Mouse (Mus musculus) urinary bladder, adult 2 months (tissue): ENCODE measurements around the gene Taf13. TPM values are rescaled to one million over a fixed set of nuclear protein-coding genes. Genes with fewer than 3 reads are reported as not detected.
"Not testable (repeated sequence)": the region's sequence is repeated elsewhere in the genome, so short reads cannot be mapped to it uniquely, and the experiment has no call there.

Source experiments
- DNase-seq: peaks from one replicate; pipeline ENCODE4 v3.0.0; 2022; ENCODE audit warnings: low spot score
- polyA plus RNA-seq: library from polyadenylated mRNA; depleted of rRNA; stranded (reverse); fragments of >200 nt; gene quantifications from 2 replicates; pipeline ENCODE4 v1.2.3, GENCODE M21; 2012; rRNA removed

Gene Taf13
- polyA plus RNA-seq = 30.7 and 31.1 TPM in 2 replicates

DNA sequence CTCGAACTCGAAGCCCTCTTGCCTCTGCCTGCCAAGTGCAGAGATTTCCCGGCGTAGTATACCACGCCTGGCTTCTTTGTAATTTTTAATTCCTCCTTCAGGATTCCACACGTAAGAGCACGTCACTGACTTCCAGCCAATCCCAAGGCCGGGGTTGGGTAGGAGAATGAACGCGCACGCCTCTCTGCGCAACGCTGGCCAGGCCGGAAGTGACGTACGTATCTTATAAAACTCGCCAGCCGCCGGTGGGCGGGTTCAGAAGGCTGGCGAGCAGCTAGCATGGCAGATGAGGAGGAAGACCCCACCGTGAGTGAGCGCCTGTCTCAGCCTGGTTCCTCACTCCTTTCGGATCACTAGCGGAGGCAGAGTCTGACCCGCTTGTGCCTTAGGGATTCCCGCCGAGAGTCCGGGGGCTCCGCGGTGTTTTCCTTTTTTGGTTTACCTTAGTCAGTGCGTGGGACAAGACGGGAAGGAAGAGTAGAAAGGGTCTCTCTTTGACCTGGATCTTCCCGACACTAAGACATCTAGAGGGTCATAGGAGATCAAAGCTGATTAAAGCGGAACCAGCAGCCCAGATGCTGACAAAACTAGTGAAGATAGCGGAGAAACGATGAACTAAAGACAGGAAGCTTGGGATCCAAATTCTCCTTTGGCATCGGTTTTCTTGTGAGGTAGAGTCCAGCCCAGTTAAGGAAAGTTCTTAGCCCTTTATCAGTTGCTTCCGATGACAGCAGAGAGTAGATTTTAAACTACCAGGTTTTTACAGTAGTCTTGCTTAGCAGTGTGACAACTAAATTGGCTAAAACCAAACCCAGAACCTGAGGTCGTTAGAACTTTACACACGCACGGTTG, at the start of gene Taf13:
Gene Taf13 (plus strand): TSS at position 256 of the 852 bp plus-strand sequence.
- peak; percentile 96 for DNase-seq

DNA sequence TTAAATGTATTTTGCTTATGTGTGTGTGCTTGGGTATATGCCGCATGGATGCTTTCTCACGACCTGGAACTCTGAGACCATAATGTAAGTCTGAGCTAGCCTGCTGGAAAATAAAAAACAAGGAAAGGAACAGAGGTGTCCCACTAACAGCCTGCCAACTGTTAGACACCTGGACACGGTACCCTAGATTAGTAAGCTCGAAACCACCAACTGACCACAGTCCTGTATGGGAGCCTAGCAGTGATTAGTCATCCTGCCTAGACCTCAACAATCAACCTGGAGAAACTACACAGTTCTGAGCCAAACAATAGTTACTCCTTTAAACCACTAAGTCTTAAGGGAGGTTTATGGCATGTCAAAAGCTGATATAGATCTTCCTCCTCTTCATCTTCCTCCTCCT, 48.1 kb upstream of the Taf13 start:
- DNase-seq = no peak

DNA sequence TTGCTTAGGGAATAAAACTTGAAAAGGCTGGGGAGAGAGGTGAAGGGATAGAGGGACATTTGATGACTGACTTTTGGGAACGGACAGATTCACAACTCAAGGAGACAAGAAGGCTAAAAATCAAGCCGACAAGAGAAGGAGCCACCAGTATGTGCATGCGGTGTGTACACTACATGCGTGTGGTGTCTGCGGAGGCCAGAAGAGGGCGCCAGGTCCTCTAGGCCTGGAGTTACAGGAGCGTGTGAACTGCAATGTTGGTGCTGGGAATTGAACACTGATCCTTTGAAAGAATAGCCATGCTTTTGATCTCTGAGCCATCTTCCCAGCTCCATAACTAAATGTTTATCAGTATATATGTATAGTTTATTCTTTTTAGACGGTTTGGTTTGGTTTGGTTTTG, 43.0 kb upstream of the Taf13 start:
- DNase-seq = no peak

DNA sequence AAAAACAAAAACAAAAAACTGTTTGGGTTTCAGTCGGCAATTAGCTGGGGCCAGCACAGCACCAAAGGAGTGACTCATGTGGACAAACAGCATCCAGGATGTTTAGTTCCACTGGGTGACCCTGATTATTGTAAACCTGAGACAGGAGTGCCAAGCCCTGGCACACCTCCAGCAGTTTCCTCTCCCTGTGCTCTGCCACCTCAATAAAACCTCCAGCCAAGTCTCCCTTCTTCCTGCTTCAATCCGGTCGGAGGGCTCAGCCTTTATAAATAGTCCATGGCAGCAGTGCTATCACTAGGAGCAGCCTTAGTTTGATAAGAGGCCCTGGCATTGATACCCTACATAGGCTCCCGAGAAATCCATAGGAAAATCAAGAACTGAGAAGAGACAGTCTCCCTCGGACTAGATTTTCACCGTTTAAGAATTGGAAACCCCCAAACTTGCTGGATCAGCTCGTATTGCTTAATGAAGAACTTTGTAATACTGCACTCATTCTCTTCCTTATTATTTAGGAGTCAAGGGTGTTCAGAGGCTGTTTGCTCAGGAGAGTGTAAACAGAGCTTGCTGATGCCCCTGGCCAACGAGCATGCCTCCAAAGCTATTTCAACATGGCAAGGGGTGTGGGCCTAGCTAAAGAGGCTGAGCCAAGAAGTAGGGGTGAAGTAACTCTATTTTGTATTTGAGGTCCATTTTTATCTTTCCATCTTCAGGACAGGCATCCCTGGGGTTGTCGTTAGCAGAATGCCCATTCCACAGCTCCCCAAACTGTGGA, 38.2 kb upstream of the Taf13 start:
- DNase-seq = no peak

DNA sequence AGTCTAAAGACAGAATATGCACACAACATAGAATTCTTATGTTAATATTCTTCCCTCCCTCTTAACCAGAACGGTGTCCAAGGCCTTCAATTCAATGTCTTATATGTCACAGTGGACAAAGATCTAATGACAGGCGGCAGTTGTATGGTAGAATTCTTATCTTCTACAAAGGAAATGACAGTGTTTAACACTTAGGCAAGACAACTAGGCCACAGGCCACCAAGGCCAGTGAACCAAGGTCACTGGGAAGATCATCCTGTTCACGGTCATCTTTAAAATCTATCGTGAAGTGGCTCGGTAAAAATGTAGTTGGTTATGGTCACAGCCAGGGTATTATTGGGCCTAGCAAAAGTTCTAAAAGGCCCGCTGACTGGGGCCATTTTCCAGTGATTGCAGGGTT, 37.5 kb upstream of the Taf13 start, which contains the start of gene 1700013F07Rik:
Gene 1700013F07Rik (plus strand): TSS at position 200 of the 400 bp plus-strand sequence.
- DNase-seq = no peak

DNA sequence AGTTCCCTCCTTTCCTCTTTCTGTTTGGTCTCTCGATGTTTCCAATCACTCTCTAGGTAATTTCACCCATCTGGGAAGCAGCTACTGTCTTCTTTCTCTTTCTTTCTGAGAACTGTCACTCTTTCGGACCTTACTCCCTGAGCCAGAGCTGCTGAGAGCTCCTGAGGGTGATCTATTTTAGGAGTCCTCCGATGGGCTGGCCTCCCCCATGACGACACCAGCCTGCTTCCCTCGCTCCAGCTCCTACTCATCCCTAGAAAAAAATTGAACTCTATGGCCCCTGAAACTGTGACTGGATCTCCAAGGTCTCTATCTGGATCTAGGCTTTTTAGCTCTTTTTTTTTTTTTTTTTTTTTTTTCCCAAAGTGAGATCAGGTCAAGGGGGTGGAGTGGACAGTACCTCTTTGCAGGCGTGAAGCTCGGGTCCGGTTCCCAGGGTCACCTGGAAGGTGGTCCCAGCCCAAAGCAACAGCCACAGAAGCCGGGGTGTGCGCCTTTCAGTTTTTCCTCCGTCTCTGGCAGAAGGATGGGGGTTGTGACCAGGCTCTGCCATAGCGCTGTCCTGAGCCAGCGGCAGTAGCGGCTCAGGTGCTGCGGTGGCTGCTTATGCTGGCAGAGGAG, 35.5 kb upstream of the Taf13 start:
- no peak for DNase-seq

DNA sequence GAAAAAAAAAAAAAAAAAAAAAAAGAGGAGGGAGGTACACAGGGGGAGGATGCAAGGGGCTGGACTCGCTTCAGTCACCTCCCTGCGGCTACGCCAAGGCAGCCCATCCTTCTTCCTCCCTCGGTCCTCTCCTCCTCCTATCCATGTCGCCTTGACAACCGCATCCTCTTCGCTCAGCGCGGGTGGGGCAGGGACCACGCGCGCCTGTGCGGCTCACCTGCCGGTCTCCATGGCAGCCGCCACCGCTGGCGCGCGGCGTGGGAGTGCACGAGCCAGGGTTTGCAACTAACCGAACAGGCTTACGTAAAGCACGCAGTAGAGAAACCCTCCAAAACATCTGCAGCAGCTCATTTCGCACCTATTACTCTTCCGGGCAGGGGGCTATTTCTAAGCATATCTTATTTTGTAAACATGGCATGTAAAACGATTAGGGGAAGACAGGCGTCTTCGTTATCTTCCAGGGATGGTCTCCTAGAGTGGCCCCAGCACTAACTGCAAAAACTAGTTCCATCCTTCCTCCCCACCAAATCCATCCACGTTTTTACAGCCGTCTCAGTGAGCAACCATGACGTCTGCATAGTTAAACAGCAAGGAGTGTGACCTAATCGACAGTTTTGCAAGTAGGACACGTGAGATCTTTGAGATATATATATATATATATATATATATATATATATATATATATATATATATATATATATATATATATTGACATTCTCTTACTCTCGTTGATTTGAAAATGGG, 34.8 kb upstream of the Taf13 start, which contains the start of gene 5330417C22Rik:
Gene 5330417C22Rik (minus strand): TSS at position 20 of the 744 bp plus-strand sequence.
- peak; percentile 28 for DNase-seq

DNA sequence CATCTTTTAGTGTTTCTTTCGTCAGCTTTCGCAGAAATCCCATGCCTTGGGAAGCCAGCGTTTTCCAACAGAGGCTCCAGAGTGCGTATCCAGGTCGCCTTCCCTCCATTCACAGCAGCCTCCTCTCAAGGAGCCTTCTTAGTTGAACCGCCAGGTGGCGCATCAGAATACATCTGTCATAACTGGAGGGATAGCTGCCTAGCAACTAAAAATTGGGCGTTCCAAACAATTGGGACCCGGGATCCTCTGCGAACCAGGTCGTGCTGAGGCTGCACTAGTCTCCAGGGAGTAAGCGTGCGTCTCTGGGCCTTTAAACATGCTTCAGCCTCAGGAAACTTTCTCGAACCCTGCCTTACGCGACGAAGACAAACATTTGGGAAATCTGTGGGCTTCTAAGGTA, 34.2 kb upstream of the Taf13 start:
- peak; percentile 51 for DNase-seq

DNA sequence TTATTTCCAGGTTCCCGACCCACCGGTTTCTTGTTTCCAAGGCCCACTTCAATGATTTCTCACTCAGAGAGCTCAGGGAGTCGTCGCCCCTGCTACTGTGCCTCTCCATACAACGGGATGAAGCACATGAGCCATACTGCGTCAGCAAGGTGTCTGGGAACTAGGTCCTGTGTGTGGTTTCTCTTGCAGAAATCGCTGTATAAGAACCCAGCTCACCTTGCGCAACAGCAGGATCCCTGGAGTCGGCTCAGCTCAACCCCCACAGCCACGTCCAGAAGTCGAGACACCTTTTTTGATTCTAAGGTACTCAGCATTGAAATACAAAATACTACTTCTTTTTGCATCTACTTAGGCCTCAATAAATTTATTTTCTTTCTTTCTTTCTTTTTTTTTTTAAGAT, 29.2 kb upstream of the Taf13 start:
- no peak for DNase-seq

DNA sequence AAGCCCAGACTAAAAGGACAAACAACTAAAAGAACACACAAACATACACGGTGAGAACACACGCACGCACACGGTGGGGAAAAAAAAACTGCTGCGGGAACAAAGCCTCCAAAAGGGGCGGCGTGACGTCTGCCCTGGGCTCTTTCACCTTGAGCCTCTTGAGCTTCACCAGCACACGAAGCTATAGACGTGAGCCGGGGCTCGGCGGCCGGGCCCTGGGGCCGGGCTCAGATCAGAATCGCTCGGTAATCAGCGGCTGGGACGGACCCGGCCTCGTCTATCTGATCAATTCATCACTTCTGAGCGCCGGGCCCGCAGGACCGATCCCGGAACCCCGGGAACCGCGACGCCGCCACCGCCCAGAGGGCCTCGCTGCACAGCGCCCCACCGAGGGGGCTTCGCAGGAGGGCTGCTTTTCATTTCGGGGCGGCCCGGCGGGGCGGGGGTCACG, 17.4 kb upstream of the Taf13 start:
- no peak for DNase-seq

DNA sequence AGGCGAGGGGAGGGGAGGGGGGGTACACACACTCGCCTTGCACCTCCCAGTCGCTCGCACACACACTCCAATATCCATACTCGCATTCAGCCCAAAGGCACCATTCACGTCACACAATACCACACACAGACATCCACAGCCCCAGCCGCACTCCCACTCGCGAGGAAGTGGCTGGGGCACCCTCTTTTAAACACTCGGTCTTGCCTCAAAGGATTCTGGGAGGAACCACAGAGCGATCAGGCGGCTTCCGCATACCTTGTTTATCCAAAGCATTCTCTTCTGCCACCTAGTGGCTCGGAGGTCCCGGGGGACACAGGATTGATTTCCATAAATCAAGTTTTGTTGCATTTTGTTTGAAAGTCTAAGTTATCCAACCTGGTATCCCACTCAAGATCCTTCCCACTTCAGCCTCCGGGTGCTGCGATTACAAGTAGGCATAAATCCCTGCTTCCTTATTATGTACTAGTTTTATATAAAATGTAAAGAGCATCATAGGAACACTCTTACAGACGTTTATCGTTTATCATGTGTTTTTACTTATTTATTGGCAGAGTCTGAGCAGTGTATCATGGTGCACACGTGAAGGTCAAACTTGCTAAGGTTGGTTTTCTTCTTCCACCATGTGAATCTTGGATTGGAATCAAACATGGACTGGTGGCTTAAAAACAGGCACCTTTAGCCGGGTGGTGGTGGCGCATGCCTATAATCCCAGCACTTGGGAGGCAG, 16.7 kb upstream of the Taf13 start:
- peak; percentile 82 for DNase-seq

DNA sequence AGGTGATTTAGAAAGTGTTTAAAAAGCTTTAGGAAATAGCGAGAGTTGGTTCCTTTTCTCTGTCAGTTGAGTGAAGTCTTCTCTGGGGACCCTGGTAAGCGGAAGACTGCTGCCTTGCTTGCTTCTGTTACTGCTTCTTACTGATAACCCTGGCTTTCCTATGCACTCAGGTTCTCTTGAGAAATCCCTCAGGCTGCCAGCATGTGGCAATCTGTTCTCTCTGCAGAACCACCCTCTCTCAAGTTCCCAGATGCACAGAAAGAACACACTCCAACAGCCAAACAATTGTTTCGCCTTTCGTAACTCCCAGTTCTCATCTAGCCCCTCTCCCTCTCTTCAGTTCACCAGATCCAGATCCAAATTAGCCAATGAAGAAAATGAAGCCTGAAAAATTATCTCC, 13.6 kb upstream of the Taf13 start:
- DNase-seq = no peak

DNA sequence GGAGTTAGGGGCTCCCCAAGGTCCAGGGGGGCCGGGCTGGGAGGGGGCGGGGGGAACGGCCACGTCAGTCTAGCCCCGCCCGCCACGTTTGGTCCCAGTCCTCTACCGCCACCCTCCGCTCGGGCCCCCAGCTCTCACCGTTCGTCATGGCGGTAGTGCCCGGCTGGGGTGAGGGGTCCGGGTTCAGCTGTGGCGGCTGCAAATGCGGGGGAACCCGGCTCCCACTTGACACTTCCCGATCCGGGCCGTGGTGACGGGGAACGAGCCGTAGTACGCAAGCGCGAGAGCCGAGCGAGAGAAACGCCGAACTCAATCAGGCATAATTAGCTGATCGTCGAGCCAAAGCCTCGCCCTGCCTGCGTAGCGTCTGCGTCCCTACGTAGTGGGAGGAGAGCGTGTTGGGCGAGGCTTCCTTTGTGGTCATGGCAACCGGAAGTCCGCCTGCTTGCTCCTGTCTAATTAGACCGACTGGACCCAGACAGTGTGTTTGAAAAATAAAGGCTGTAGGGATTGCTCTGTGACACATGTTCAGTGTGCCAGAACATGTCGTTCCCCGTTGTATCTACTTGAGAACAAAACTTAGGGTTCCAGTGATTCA, 9.3 kb upstream of the Taf13 start, which contains the start of gene Tmem167b:
Gene Tmem167b (minus strand): TSS at position 334 of the 598 bp plus-strand sequence.
- DNase-seq = peak; percentile 92

DNA sequence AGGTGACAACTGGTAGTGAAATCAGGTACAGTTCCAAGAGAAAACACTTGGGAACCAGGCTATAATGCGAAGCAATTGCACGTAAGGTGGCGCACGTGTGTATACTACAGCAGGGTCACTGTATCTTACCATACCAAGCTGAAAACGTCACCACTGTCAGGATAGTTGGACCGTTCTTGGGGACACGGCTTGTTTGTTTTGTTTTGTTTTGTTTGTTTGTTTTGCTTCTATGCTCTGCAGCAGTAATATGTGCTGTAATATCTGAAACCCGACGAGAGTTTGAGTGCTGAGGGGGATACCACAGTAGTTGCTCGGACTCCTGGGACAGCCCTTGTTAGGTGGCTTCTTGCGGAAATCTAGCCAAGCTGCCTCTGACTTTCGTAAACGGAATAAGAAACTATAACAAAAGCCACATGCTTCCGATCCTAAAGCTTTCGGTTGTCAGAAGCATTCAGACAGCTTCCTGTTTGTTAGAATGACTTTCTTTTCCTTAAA, 8.7 kb upstream of the Taf13 start:
- DNase-seq = no peak

DNA sequence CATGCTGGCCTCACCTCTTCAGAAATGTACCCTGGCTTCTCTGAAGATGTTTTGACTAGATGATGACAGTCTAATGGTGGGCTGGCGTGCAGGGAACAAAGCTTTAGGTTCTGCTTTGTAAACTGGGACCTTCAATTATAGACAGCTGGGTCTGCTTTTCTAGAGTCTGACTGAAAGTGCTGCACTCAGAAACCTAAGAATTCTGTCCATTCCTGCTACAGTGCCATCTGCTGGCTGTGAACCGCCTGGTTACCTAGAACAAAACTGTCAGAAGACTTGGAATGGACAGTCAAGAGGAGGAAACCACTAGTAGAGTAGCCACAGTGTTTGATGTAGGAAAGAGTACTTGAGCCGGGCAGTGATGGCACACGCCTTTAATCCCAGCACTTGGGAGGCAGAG, 8.2 kb upstream of the Taf13 start:
- DNase-seq = peak; percentile 42

DNA sequence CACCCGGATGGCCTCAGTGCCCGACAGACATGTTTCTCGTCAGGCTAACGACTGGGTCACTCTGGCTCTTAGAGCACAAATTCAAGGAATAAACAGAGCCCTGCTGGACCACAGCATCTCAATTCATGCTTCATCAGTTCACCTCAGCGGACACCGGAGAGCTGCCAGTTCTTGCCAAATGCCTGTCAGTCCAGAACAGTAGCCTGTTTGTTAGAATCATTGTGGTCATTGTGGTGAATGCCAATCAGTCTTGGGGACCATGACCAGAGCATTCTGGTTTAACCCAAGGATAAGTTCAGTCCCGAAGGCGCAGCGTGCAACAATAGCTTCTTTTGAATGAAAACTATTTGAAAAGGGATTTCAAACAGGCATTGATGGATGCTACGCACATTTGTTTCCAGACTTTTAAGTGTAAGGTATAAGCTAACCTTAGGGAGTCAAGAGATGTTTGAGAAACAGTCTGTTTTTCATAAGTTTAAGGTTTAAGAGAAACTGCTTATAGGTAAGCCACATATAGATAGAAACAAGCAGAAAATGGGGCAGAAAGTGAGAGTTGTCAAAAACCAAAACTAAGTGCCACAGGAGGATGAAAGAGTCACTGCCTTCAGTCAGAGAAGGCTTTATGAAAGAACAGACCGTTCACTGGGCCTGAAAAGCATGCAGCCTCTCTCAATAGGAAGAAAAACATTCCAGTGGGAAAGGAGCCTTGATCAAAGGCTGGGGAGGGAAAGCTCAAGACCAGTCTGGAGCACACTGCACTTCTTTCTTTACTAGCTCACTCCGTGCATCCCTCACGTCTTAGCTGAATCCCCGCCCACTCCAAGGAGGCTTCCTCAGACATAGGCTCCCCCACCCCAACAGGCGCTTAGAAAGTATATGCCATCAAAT, 3.3 kb upstream of the Taf13 start:
- DNase-seq = no peak

DNA sequence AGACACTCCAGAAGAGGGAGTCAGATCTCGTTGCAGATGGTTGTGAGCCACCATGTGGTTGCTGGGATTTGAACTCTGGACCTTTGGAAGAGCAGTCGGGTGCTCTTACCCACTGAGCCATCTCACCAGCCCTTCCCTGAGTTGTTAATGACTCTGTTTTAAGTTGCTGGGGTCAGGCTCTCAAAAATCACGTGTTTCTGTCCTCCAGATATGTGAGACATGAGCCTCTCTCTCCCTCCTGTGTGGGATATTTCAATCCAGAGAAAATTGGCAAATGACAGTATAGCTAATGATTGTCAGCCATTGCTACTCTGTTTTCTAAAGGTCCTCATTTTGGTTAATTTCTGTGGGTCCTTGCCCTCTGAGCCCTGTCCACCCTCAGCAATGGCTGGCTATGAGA, 1.9 kb upstream of the Taf13 start:
- DNase-seq = not testable (repeated sequence)

DNA sequence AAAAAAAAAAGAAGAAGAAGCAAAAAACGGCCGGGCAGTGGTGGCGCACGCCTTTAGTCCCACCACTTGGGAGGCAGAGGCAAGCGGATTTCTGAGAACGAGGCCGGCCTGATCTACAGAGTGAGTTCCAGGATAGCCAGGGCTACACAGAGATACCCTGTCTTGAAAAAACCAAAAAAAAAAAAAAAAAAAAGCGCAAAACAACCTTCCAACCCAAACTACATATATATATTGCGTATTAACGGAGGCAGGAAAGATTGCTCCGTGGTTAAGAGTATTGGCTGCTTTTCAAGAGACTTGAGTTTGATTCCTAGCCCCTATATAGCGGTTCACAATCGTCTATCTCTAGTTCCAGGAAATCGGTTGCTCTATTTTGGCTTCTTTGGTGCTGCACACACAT, 685 bp upstream of the Taf13 start:
- DNase-seq = no peak
